Mouse (Mus musculus) cortical plate, adult 2 months (tissue): ENCODE measurements around the gene Gm10961.

Experiments
- CTCF ChIP-seq: fragments of 200-500 bp; IDR thresholded peaks from 2 replicates; pipeline ENCODE4 v1.5.1; 2011; ENCODE audit warnings: mild to moderate bottlenecking, control low read depth, low read length; ENCODE audit not compliant: insufficient read depth; ENCODE audit errors: extremely low read depth
- POLR2A ChIP-seq: fragments of 200-500 bp; IDR thresholded peaks from 2 replicates; pipeline ENCODE4 v1.6.1; 2011; ENCODE audit warnings: mild to moderate bottlenecking, low read length, control low read depth; ENCODE audit not compliant: insufficient read depth; ENCODE audit errors: extremely low read depth

- TF ChIP-seq POLR2A (no peak), CTCF (no peak)
Observed at GRCm38 (mm10) chr3:107659000-107659399, 27.9 kb downstream of the Gm10961 start.
